Mouse (Mus musculus) intestine, embryonic 16.5 days (tissue): ENCODE measurements around the gene Kcna5. TPM values are rescaled to one million over a fixed set of nuclear protein-coding genes. Genes with fewer than 3 reads are reported as not detected.

Source experiments
- ATAC-seq: fragments of 200-750 bp; cut with Nextera tagmentation; 2 replicates; pipeline ENCODE4 v1.8.0; 2017; ENCODE audit warnings: moderate TSS enrichment, moderate library complexity
- H3K27ac ChIP-seq: fragments of 300-500 bp; sonication (generic); 2 replicates; pipeline ENCODE4 v1.5.1; 2014; ENCODE audit warnings: mild to moderate bottlenecking, low read length
- H3K27me3 ChIP-seq: fragments of 300-500 bp; sonication (generic); replicated peaks from 2 replicates; pipeline ENCODE4 v1.6.1; 2014; ENCODE audit warnings: low read length, control low read depth, mixed read lengths; ENCODE audit not compliant: control insufficient read depth, insufficient read depth
- H3K36me3 ChIP-seq: fragments of 300-500 bp; sonication (generic); 2 replicates; pipeline ENCODE4 v1.6.1; 2014; ENCODE audit warnings: low read length, control low read depth; ENCODE audit not compliant: control insufficient read depth, insufficient read depth
- H3K4me1 ChIP-seq: fragments of 300-500 bp; sonication (generic); 2 replicates; pipeline ENCODE4 v1.6.1; 2014; ENCODE audit warnings: low read length, control low read depth, mixed read lengths; ENCODE audit not compliant: control insufficient read depth, insufficient read depth
- H3K4me2 ChIP-seq: fragments of 300-500 bp; sonication (generic); 2 replicates; pipeline ENCODE4 v1.6.1; 2014; ENCODE audit warnings: low read depth, low read length, control low read depth
- H3K4me3 ChIP-seq: fragments of 300-500 bp; sonication (generic); 2 replicates; pipeline ENCODE4 v1.5.1; 2014; ENCODE audit warnings: mild to moderate bottlenecking, low read length
- H3K9ac ChIP-seq: fragments of 300-500 bp; sonication (generic); 2 replicates; pipeline ENCODE4 v1.6.1; 2014; ENCODE audit warnings: low read depth, low read length
- H3K9me3 ChIP-seq: fragments of 300-500 bp; sonication (generic); 2 replicates; pipeline ENCODE4 v1.6.1; 2016; ENCODE audit warnings: low read length, control low read depth; ENCODE audit not compliant: control insufficient read depth
- WGBS: fragments of 180-500 bp; shearing (Covaris S2); extraction: QIAGEN DNeasy Blood & Tissue Kit; methylation state at CpG from one replicate; pipeline ENCODE4 v1.1.7; 2014; 5-methylcytosine and 5-hydroxymethylcytosine counted together
- polyA plus RNA-seq: library from polyadenylated mRNA; unstranded; fragments of >200 nt; fragmentation: Nextera tagmentation; extraction: Ambion mirVana; gene quantifications from 2 replicates; pipeline ENCODE4 v1.2.1, GENCODE M21; 2015

Gene Kcna5
- polyA plus RNA-seq, 1 experiment from 2014 or later: 7.6 TPM

DNA sequence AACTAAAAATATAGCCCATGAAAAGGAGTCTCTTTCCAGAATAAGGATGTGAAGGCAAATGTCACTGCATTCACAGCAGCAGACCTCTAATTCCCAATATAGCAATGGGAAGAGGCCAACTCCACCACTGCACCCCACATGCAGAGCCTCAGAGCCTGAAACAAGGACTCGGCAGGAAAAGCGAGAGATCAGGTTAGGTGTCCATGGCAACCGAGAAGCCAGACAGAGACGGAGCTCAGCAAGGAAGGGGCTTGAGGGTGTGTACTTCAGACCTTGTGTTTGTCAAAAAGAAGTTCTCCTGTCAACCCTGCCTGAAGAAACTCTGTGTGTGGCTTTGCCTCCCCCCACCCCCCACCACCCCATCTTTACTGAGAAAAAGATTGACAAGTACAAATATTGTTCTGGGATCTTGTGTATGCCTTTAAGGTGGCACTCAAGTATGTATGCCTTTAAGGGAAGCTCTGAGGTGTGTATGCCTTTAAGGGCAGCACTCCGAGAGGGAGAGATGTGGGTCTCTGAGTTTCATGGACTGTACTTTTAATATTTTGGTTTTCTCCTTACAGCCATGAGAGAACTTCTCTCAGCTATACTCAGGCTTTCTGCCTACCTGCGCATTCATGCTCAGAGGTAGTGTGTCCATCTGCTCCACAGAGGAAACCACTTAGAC lies 37.9 kb downstream of the Kcna5 start:
- no peak for ATAC-seq
- H3K27ac ChIP-seq: no peak overlapping the region
- H3K9me3 ChIP-seq: peaks cover 3% of the 10 kb centered on the region; the same call in 1 of the 2 replicates
- WGBS: 34% methylated on average over 6 of the region's 6 CpGs
- H3K27me3 ChIP-seq: no peaks in the 10 kb centered on the region
- no peak overlapping the region for H3K4me2 ChIP-seq
- no peak overlapping the region for H3K9ac ChIP-seq
- H3K4me3 ChIP-seq: no peak overlapping the region
- H3K4me1 ChIP-seq: no peaks in the 10 kb centered on the region
- no peaks in the 10 kb centered on the region for H3K36me3 ChIP-seq

DNA sequence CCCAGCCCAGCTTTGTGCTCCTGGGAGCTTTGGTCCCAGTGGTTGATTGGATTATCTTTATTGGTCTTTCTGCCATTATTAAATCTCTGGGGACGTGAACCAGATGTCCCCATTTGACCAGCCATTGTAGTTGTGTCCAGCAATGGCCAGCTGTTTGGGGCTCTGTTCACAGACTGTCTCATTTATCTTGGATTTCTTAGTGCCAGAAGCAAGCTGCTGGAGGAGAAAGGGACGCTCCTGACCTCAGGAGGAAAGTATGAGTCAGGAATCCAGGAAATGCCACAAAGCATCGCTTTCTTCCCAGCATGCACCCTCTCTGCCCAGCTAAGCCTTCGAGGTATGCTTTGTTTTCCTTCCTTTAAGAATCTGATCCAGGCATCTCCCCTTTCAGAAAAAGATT lies 48.1 kb downstream of the Kcna5 start:
- no peaks in the 10 kb centered on the region for H3K9me3 ChIP-seq
- no peaks in the 10 kb centered on the region for H3K27me3 ChIP-seq
- no peak overlapping the region for H3K9ac ChIP-seq
- WGBS: 33% methylated on average over 4 of the region's 4 CpGs
- H3K4me3 ChIP-seq: no peak overlapping the region
- no peak for ATAC-seq
- H3K4me1 ChIP-seq: no peaks in the 10 kb centered on the region
- no peak overlapping the region for H3K4me2 ChIP-seq
- H3K36me3 ChIP-seq: no peaks in the 10 kb centered on the region
- H3K27ac ChIP-seq: no peak overlapping the region

DNA sequence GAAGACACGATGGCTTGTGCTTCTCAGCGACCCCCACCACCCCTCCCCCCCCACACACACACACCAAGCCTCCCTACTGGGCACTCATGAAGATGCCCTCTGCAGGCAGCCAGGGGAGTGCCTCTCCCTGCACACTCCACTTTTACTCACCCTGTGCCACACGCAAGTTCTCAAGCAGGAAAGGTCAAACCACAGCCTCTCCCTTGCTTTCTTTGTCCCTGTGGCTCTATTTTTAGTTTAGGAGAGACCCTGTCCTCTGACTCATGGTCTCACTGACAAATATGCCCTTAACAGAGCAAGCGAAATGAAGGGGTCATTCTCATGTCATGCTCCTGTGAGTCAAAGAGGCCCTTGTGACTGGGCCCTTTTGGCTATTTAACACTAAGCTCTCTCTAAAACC lies 50.3 kb downstream of the Kcna5 start:
- no peak overlapping the region for H3K27ac ChIP-seq
- H3K4me2 ChIP-seq: no peak overlapping the region
- no peaks in the 10 kb centered on the region for H3K36me3 ChIP-seq
- H3K9me3 ChIP-seq: no peaks in the 10 kb centered on the region
- no peaks in the 10 kb centered on the region for H3K4me1 ChIP-seq
- no peak overlapping the region for H3K9ac ChIP-seq
- no peaks in the 10 kb centered on the region for H3K27me3 ChIP-seq
- WGBS: 53% methylated on average over 4 of the region's 4 CpGs
- ATAC-seq: no peak
- no peak overlapping the region for H3K4me3 ChIP-seq

DNA sequence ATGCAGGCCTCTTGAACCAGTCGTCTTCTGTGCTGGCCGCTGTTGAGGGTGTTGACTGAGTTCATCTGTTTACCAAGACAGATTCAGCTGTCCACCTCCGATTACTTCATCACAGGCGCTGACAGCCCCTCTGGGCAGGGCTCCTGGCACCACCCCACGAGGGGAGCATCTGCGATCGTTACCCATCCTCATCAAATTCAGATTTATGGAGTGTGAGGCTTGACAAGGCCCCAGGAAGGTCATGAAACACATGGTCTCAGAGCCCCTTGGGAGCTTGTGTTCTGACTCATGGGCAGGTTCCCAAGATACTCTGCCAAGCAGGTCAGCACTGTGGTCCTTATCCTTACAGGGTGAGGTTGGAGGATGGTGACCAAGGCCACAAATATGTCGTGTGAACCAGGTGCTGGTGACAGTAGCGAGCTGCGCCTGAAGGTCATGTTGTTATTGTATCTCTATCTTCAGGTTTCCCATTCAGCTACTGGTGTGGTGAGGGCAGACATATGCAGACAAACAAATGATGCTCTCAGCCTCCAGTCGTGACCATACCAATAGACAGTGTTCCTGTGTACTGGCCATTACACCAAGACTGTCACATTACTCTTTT lies 51.8 kb downstream of the Kcna5 start:
- Histone ChIP-seq H3K4me2 (no peak overlapping the region), H3K27me3 (no peaks in the 10 kb centered on the region), H3K4me3 (no peak overlapping the region), H3K9me3 (no peaks in the 10 kb centered on the region), H3K27ac (no peak overlapping the region), H3K36me3 (no peaks in the 10 kb centered on the region), H3K9ac (no peak overlapping the region), H3K4me1 (no peaks in the 10 kb centered on the region)
- 67% methylated on average over 11 of the region's 11 CpGs for WGBS
- ATAC-seq: no peak

Other genes starting within 250 kb of the Kcna5 start
- gene Kcna1, start 111.0 kb upstream of the Kcna5 start, polyA plus RNA-seq: 0.05 and 0.23 TPM in 2 replicates
- gene Kcna6, start 205.3 kb upstream of the Kcna5 start, polyA plus RNA-seq: 2.1 and 2.2 TPM in 2 replicates